Mouse (Mus musculus) kidney, embryonic 15.5 days (tissue): ENCODE measurements at regions not wholly inside any gene's neighbourhood (a gene's known extent, or its start where the extent isn't known, plus 50 kb on each side); places are given as distances from the start of the nearest gene placed in this dataset.

ENCODE experiments used
- ATAC-seq: fragments of 200-750 bp; cut with Nextera tagmentation; replicated peaks from 2 replicates; pipeline ENCODE4 v1.8.0; 2017; ENCODE audit warnings: moderate TSS enrichment; ENCODE audit not compliant: low FRiP score
- H3K27ac ChIP-seq: fragments of 300-500 bp; sonication (generic); 2 replicates; pipeline ENCODE4 v1.5.1; 2015; ENCODE audit warnings: mild to moderate bottlenecking, inconsistent platforms
- H3K27me3 ChIP-seq: fragments of 300-500 bp; sonication (generic); 2 replicates; pipeline ENCODE4 v1.6.1; 2015; ENCODE audit warnings: inconsistent platforms
- H3K36me3 ChIP-seq: fragments of 300-500 bp; sonication (generic); 2 replicates; pipeline ENCODE4 v1.6.1; 2015; ENCODE audit warnings: inconsistent platforms
- H3K4me1 ChIP-seq: fragments of 300-500 bp; sonication (generic); 2 replicates; pipeline ENCODE4 v1.6.1; 2015; ENCODE audit warnings: inconsistent platforms
- H3K4me2 ChIP-seq: fragments of 300-500 bp; sonication (generic); 2 replicates; pipeline ENCODE4 v1.6.1; 2015; ENCODE audit warnings: moderate library complexity, mild to moderate bottlenecking, inconsistent platforms
- H3K4me3 ChIP-seq: fragments of 300-500 bp; sonication (generic); replicated peaks from 2 replicates; pipeline ENCODE4 v1.5.1; 2015; ENCODE audit warnings: mild to moderate bottlenecking, inconsistent platforms
- H3K9ac ChIP-seq: fragments of 300-500 bp; sonication (generic); 2 replicates; pipeline ENCODE4 v1.6.1; 2015; ENCODE audit warnings: mild to moderate bottlenecking, inconsistent platforms
- H3K9me3 ChIP-seq: fragments of 300-500 bp; sonication (generic); replicated peaks from 2 replicates; pipeline ENCODE4 v1.6.1; 2016; ENCODE audit warnings: inconsistent platforms
- WGBS: fragments of 180-500 bp; shearing (Covaris S2); methylation state at CpG from one replicate; pipeline ENCODE4 v1.1.7; 2015; ENCODE audit warnings: mixed read lengths; 5-methylcytosine and 5-hydroxymethylcytosine counted together

DNA sequence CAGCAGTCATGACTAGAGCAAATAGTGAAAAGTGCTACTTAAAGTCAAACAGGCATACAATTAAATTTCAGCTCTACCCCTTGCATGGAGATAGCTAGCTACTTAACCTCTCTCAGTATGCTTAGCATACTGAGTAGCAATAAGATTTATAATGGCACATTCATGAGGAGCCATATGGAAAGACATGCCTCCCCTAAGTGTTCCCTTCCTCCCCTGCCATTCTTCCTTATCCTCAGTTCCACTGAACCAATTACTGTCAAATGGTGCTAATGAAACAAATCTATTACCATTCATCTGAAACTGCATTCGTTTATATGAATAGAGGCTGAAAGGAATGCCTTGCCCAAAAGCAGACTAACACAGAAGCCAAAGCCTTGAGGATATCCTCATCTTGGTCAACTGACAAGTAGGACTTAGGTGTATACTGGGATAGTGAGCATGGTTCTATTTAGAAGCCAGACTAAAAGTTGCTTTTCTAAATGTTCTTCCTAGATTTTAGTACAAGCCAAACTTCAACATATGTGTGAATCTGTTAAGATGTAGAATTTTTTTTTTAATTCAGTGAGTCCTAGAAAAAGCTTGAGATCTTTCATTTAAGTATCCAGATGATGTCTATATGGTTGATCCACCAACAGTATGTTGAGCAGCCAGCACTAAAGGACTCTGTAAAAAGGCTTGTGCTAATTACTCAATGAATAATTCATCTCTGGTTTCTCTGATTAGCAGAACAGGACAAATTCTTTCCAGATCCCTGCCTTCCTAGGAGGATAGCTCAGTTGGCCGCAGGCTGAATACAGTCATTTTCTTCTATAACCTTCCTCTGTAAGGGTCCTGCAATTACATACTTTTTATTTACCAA is 368.7 kb downstream of the Tmem135 start:
- no peaks in the 10 kb centered on the region for H3K36me3 ChIP-seq
- no peak overlapping the region for H3K27ac ChIP-seq
- no peak overlapping the region for H3K9ac ChIP-seq
- H3K4me2 ChIP-seq = no peak overlapping the region
- ATAC-seq = no peak
- 74% methylated on average over 2 of the region's 2 CpGs for WGBS
- no peak overlapping the region for H3K4me3 ChIP-seq
- no peaks in the 10 kb centered on the region for H3K9me3 ChIP-seq
- no peaks in the 10 kb centered on the region for H3K27me3 ChIP-seq
- H3K4me1 ChIP-seq = 0 out of 2 replicates have a peak, but pooled peaks cover 3% of the 10 kb centered on the region

DNA sequence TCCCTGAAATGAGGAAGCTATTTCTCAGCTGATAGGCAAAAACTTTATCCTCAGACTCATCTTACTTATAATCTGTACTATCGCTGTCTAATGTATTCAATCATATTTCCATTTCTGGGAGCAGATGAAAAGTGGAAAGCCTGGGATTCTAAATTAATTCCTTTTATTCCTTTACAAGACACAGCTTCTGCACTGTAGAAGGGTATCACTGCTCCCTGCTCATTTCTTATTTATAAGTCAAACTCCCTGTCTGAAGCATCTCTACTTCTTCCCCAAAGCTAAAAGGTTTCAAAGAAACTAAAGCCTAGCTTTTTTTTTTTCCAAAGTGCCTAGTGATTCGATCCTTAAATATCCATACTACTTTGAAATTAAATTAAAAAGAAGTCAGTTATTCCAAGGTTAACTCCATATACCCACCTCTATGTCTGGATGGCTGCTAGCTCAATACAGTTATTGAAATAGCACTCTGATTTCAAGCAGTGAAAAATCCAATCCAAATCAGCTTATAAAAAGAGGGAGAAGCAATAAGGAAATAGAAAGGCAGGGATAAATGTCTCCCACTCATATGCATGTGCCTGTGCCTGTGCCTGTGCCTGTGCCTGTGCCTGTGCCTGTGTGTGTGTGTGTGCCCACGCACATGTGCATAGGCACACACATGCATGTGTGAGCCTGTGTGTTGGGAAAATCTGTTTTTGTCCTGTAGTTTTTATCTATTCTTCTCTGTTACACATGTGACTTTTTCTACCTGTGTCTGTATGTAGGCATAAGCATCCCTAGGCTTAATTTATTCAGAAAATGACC is 380.6 kb downstream of the Tmem135 start:
- H3K4me3 ChIP-seq = no peak overlapping the region
- H3K27ac ChIP-seq = no peak overlapping the region
- H3K9ac ChIP-seq = no peak overlapping the region
- 90% methylated on average over 3 of the region's 3 CpGs for WGBS
- no peaks in the 10 kb centered on the region for H3K36me3 ChIP-seq
- H3K9me3 ChIP-seq = no peaks in the 10 kb centered on the region
- no peak overlapping the region for H3K4me2 ChIP-seq
- H3K4me1 ChIP-seq = no peaks in the 10 kb centered on the region
- no peak for ATAC-seq
- H3K27me3 ChIP-seq = no peaks in the 10 kb centered on the region

DNA sequence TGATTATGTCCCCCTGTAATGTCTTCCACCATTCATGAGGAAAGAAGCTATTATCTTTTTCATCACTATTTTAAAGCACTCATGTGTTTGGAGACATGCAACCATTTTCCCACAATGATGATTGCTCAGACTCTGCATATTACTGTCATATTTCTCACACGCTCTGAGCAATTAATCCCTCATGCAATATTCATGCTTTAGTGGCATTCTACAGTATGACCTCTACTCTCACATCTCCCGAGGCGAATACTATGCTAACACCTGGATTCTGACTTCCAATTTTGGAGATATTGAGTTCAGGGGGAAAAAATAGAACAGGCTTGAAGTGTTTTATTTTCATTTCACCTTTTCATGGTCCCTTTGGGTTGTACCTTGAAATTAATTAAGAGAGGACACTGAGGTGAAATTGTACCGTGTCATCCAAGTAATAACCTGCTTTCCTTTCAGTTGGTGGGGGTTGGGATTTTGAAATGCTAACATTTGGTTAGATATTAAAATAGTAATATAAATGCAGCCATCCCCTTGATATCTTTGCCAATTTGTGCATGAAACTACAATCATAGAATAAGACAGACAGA is 405.1 kb downstream of the Tmem135 start:
- WGBS = 92% methylated on average over 4 of the region's 4 CpGs
- Histone ChIP-seq H3K27ac (no peak overlapping the region), H3K36me3 (no peaks in the 10 kb centered on the region), H3K9ac (no peak overlapping the region), H3K27me3 (no peaks in the 10 kb centered on the region), H3K9me3 (no peaks in the 10 kb centered on the region), H3K4me3 (no peak overlapping the region), H3K4me2 (no peak overlapping the region), H3K4me1 (no peaks in the 10 kb centered on the region)
- no peak for ATAC-seq

DNA sequence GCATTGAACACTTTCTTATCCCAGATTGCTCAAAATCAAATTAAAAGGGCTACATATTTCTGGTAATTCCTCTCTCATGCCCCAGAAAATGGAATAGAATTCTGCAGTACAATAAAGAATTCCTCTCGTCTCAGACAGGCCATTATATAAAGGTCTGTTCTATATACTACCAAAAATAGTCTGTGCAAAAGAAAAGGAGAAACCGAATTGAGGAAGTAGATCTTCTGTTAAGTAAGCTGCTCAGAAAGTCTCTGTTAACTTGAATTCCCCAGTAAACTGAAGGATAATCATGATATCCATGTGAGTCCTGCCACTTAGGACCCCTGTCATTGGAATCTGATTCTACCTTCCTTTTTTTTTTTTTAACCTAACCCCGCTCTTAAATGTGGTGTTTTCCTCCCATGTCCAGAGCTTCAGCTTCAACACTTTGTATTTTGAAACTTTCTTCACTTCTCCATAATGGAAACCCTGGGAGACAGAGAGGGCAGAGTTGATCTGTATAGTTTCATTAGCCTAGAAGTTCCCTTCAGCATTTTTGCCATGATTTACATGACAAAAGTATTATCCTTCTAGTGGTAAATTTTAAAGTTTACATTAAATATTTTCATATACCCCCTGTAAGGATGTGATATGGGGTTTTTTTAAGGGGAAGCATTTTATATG is 406.1 kb downstream of the Tmem135 start:
- WGBS = 86% methylated on average over 3 of the region's 3 CpGs
- Histone ChIP-seq H3K36me3 (no peaks in the 10 kb centered on the region), H3K27ac (no peak overlapping the region), H3K27me3 (no peaks in the 10 kb centered on the region), H3K4me3 (no peak overlapping the region), H3K9me3 (no peaks in the 10 kb centered on the region), H3K4me1 (no peaks in the 10 kb centered on the region), H3K4me2 (no peak overlapping the region), H3K9ac (no peak overlapping the region)
- no peak for ATAC-seq

DNA sequence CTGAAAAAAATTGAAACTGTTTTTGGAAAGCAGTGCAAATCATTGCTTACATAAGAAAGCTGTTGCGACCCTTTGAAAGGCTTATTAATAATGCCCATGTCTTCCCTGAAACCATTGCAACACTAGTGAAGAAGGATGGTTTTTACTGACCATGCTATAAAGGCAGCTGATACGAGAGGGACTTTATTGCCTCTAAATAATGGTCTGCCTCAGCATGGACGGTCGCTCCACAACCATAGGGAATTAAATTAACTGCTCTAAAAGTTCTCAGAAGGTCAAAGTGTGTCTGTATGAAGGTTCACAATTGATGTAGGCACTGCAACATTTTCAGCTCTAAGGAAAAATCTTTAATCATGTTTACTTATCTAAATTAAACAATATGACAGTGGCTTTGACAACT is 429.6 kb downstream of the Tmem135 start:
- Histone ChIP-seq H3K27ac (no peak overlapping the region), H3K9me3 (no peaks in the 10 kb centered on the region), H3K36me3 (no peaks in the 10 kb centered on the region), H3K27me3 (no peaks in the 10 kb centered on the region), H3K4me3 (no peak overlapping the region), H3K4me1 (no peaks in the 10 kb centered on the region), H3K4me2 (no peak overlapping the region), H3K9ac (no peak overlapping the region)
- ATAC-seq = no peak
- WGBS = 41% methylated on average over 4 of the region's 4 CpGs

DNA sequence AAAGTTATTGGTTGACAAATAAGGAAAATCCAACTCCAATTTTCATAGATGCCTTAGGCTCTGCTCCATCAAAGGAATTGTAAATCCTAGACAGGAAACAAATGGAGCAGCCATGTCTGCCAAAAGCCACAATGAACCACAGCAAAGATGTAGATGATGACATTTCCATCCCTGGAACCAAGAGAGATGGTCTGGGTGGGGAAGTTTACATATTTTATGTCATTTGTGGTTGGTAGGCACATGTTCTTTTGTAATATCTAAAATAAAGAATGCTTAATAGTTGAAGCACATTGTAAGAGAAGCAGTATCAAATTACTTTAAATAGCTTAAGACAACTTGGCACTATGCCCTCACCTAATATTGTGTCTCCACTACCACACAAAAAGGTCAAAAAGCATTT is 443.2 kb downstream of the Tmem135 start:
- no peaks in the 10 kb centered on the region for H3K27me3 ChIP-seq

DNA sequence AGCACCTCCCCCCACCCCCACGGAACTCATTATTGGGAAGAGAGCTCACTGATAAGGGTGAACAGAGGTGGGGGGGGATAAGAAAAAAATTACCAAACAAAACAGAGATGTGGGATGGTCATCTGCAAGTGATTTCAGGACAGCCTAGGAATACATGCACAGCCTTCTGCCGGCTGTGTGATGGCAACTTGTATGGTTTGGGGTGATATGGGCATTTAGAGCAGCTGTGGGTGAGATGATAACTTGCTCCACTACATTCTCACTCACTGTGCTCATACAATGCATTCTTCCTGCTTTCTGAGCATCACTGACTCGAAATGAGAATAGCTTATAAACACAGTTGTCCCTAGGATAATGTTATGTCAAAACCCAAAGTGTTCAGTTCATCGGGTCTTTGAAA is 443.8 kb downstream of the Tmem135 start:
- ATAC-seq = no peak
- Histone ChIP-seq H3K27me3 (no peaks in the 10 kb centered on the region), H3K4me3 (no peak overlapping the region), H3K9ac (no peak overlapping the region), H3K9me3 (no peaks in the 10 kb centered on the region), H3K4me2 (no peak overlapping the region), H3K36me3 (no peaks in the 10 kb centered on the region), H3K4me1 (no peaks in the 10 kb centered on the region), H3K27ac (no peak overlapping the region)
- WGBS = 84% methylated on average over 4 of the region's 4 CpGs

More for the DNA sequence above, 443.2 kb downstream of the Tmem135 start:
- no peaks in the 10 kb centered on the region for H3K9me3 ChIP-seq
- no peaks in the 10 kb centered on the region for H3K4me1 ChIP-seq
- no peak overlapping the region for H3K9ac ChIP-seq
- no peak overlapping the region for H3K27ac ChIP-seq
- no peak overlapping the region for H3K4me3 ChIP-seq
- H3K4me2 ChIP-seq = no peak overlapping the region
- ATAC-seq = no peak
- no peaks in the 10 kb centered on the region for H3K36me3 ChIP-seq

DNA sequence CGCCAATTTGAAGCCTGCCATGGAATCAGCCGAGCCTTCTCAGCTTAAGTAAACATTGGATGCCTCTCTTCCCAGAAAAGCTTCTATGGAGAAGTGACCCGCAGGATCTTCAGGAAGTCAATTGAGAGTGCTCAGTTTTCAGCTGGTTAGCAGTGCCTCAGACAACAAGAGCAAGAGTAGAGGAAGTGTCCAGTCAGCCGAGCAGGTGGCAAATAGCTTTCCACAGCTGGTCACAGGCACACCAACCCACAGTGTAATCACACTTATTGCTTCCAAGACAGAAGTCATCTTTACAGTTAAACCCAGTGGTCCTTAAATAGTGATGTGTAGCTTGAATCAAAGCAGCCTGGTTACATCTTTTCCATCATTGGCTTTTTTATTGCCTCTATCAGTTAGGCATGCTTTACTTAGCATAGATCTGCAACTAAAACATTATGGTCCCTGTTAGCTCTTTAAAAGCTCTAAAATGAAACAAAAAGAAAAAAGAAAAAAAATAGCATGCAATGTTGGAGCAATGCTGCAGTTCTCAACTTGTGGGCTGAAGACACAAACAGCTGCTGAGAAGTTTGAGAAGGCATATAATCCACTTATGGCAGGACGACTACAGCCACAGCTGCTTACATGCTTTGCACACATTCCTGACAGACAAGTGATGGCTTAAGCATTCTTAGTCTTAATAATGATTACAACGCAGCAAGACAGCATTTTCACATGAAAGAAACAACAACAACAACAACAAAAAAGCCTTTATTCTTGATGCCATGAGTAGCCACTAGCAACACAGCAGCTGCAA is 444.5 kb downstream of the Tmem135 start:
- no peaks in the 10 kb centered on the region for H3K36me3 ChIP-seq
- no peak overlapping the region for H3K27ac ChIP-seq
- H3K9me3 ChIP-seq = no peaks in the 10 kb centered on the region
- H3K4me1 ChIP-seq = no peaks in the 10 kb centered on the region
- 48% methylated on average over 6 of the region's 6 CpGs for WGBS
- H3K27me3 ChIP-seq = no peaks in the 10 kb centered on the region
- no peak overlapping the region for H3K4me3 ChIP-seq
- no peak overlapping the region for H3K9ac ChIP-seq
- H3K4me2 ChIP-seq = no peak overlapping the region
- ATAC-seq = no peak

DNA sequence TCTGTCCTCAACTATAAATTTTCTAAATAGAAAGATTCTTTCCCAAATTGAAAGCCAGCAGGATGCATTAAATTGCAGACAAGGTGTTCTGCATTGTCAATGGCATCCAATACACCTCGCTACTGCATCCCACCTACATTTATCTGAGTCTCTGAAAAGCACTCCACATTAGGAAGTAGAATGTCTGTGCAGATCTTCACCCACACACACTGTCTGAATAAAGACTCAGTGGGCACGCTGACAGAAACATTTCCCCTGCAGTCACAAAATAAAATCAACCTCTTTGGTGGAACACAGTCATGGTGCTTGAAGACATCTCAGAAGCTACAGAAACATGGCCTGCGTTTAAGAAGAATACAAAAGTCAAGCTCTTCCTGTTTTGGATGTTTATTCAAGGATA is 449.0 kb downstream of the Tmem135 start:
- H3K36me3 ChIP-seq = no peaks in the 10 kb centered on the region
- no peak overlapping the region for H3K27ac ChIP-seq
- 86% methylated on average over 3 of the region's 3 CpGs for WGBS
- no peak overlapping the region for H3K9ac ChIP-seq
- no peaks in the 10 kb centered on the region for H3K27me3 ChIP-seq
- no peak overlapping the region for H3K4me3 ChIP-seq
- no peaks in the 10 kb centered on the region for H3K9me3 ChIP-seq
- H3K4me2 ChIP-seq = no peak overlapping the region
- no peak for ATAC-seq
- no peaks in the 10 kb centered on the region for H3K4me1 ChIP-seq

DNA sequence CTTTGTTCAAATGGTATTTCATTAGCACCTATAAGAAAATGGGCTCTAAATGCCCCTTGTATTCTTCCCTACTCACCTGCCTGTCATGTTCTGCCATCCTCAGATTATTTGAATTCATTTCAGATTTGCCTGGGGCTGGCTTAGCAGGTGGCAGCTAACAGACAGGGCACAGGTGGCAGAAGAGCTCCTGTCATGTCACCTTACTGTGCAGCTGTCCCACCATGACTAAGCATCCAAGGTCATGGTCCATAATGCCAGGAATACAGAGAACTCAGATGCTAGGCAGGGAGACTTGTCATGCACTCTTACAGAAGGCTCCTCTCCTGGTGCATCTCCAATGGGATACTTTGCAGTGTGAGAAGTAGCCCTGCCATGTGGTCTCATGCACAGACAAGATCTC is 458.7 kb downstream of the Tmem135 start:
- no peaks in the 10 kb centered on the region for H3K36me3 ChIP-seq
- no peaks in the 10 kb centered on the region for H3K27me3 ChIP-seq
- H3K9me3 ChIP-seq = no peaks in the 10 kb centered on the region
- no peak overlapping the region for H3K4me3 ChIP-seq
- no peak overlapping the region for H3K4me2 ChIP-seq
- H3K27ac ChIP-seq = no peak overlapping the region
- H3K9ac ChIP-seq = no peak overlapping the region
- ATAC-seq = no peak
- no peaks in the 10 kb centered on the region for H3K4me1 ChIP-seq

DNA sequence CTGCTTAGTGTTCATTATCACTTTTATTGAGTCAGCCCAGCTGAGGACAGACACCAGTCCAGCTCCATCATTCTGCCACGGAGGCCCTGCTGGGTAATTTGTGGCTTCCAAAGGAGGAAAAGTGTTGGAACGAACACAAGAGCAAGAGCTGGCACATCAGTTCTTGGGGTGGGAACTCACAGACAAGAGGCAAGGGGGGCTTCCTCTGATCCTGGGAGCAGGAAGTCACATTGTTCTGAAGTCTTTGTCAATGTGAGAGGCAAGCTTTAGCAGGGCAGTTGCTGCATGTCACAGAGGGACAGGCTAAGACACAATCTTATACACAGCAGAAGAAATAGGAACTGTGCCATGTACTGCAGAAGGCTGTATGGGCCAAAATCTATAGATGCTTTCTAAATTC is 459.1 kb downstream of the Tmem135 start:
- Histone ChIP-seq H3K36me3 (no peaks in the 10 kb centered on the region), H3K4me3 (no peak overlapping the region), H3K4me2 (no peak overlapping the region), H3K4me1 (no peaks in the 10 kb centered on the region), H3K9ac (no peak overlapping the region), H3K27ac (no peak overlapping the region), H3K9me3 (no peaks in the 10 kb centered on the region), H3K27me3 (no peaks in the 10 kb centered on the region)
- WGBS = 48% methylated on average over 2 of the region's 2 CpGs
- no peak for ATAC-seq
